Mouse (Mus musculus) cerebellum, adult 11-12 months (tissue): Measurements from ENCODE around the gene Auts2.

Source experiments
- DNase-seq: peaks from one replicate; pipeline ENCODE4 v3.0.0; 2022

The Auts2 gene

DNA sequence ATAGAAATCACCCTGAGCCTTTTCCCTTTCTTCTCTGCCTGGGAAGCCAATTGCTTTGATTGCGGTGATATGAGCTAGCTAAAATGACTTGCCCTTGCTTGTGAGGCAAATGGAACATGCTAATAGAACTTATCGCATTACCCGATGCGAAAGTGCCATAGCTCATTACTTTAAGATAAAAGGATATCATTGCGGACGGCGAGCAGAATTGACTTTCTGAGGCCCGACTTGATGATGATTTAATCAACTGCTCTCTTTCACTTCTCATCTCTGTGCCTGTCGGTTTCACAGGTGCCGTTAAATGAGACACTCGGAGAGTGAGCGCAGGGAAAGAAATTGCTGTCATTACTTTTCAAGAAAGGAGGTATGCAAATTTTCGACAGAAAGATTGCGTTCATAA, 762.1 kb downstream of the Auts2 start:
- DNase-seq = no peak

DNA sequence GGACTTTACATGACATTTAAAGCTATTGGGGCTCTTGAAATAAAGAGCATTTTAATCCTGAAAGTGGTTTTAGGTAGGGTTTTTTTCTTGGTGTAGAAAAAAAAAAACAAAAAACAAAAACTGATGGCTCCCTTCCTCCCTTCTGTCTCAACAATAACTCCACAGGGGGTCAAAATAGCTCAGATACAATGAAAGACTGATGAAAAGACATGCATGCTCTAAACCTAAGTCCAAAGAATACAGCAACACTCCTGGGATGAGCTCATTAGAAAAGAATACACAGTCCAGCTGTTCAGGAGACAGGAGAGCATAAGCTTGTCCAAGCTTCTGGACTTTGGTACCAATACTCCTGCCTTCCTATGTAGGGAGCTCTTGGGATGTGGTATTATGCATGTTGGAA, 764.0 kb downstream of the Auts2 start:
- DNase-seq = no peak

GRCm38 (mm10) chr5:131775672-131776071, 767.5 kb downstream of the Auts2 start:
- no peak for DNase-seq

GRCm38 (mm10) chr5:131775222-131775621, 767.9 kb downstream of the Auts2 start:
- DNase-seq = peak; percentile 96

- no peak for DNase-seq
Measured at GRCm38 (mm10) chr5:131774792-131775191, 768.4 kb downstream of the Auts2 start.

DNA sequence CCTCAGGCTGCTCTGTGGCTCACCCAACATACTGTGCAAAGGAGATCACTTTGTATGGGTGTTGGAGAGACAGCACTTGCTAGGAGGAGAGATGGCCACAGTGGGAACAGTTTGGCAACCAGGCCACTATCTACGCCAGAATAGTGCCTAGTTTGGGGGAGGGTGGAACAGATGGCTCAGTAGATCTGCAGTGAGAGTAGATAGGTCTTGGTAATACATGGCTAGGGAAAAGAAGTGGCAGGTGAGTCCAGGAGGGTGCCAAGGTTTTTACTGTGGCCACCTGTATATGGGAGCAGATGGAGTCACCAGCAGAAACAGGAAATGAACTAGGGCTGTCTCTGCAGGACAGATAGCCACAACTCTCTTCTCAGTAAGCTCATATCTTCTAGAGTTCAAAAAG, 770.5 kb downstream of the Auts2 start:
- peak; percentile 95 for DNase-seq

DNA sequence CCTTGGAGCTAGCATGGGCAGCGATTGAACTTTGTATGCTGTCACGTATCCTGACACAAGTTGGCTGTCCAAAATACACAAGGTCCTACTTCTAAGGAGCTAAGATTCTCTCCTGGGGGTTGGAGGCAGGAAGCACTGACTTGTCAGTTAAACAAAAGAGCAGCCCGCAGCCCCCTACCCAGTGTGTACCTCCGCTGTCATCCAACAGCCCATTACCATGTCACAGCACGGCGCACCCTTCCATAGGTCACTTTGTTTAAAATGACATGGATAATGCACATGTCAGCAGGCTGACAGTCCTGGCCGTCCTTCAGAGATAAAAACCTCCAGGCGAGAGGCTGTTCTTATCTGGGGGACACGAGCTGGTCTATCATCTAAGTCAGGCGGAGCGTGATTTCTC, 773.9 kb downstream of the Auts2 start:
- no peak for DNase-seq

GRCm38 (mm10) chr5:131767699-131768264, 775.4 kb downstream of the Auts2 start:
- DNase-seq = no peak

DNA sequence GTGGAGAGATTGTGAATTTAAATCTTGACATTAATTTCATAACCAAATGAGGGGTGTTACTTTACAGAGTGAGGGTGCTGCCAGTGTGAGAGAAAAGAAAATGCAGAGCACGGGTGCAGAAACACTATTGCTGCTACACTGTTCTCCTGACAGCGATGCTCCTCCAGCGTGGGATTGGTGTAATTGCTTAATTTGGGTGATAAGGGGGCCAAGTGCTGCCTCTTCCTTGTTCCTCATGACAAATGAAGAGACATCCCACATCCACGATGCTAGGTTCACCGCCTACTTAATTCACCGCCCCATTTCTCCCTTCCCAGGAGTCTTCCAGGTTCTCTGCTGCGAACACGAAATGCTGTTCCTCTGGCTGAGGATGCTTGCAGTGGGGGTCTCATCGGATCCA, 776.0 kb downstream of the Auts2 start:
- DNase-seq = no peak

GRCm38 (mm10) chr5:131759432-131759831, 783.7 kb downstream of the Auts2 start:
- DNase-seq = no peak

- DNase-seq = no peak
Measured at GRCm38 (mm10) chr5:131750330-131750729, 792.8 kb downstream of the Auts2 start.

DNA sequence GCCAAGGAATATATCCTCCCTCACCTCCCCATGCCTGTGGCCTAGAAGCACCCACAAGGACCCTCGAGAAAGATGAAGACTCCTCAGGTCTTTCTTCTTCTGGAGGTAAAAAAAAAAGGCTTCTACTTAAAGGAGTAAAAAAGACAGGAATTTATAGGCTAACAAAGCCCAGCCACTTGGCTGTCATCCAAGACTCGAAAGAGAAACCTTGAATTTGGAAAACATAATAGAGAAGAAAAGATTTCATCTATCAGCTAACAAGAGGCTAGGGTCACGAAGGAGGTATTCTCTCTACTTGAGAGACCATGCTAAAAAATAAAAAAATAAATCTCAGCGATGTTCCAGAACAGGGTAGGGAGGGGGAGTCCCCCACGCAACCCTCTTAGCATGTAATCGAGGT, 793.9 kb downstream of the Auts2 start:
- no peak for DNase-seq

DNA sequence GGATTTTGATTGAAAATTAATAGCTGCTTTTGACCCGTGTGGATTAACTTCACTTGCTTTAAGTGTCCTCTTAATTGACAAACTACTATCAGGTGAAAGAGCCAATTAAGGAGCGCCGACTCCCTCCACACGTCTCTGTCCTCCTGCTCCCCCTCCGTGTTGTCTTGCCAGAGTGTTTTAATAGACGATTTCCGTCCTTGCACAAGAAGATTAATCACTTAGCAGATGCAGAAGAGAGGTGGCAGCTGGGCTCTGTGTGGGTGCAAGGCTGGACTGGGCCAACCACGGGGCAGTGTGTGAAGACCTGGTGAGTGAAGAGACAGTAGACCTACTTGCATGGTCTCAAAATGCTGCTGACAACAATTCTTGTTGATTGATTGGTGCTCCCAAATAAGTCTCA, 800.1 kb downstream of the Auts2 start:
- DNase-seq = no peak

GRCm38 (mm10) chr5:131737476-131737875, 805.7 kb downstream of the Auts2 start:
- DNase-seq = no peak

DNA sequence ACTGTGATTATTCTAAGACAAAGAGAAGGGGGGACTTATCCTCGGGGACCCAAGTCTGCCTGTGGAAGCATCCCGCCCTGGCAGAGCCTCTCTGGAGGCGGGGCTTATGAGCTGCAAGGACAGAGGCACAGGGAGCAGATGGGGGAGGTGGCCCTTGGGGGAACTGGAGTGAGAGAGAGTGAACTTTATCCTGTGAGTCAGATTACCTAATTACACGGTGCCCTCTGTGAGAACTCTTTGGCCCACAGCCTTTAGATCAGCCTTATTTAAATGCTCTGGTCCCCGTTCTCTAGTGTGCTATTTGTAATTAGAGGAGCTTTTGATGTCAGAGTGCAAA, 809.9 kb downstream of the Auts2 start:
- no peak for DNase-seq

DNA sequence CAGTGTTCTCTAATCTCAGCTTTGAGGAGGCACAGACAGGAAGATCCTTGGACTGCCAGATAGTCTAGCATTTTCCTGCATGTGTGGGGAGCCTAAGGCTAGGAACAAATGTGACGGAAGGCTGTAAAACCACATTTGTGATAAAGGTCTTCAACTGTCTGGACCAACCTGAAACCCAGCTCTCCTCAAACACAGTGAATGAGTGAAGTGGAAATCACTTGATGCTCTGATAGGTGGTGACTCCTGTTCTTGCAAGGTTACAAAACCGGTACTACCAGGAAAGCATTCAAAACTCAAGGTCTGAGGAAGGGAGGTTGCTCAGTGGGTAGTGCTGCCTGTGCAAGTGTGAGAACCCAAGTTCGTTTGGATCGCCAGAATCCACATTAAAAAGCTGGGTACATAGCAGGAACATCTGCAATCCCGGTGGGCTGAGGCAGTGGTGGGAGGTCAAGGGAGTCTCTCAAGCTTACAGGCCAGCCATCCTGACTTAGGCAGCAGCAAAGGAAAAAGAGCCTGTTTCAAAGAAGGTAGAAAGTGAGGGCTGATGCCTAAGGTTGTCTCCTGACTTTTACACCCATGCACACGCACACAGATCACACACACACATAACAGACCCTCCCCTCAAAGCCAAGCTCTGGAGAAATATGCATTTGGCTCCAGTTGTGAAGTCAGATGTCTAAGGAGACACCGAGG, 810.4 kb downstream of the Auts2 start:
- DNase-seq = no peak

DNA sequence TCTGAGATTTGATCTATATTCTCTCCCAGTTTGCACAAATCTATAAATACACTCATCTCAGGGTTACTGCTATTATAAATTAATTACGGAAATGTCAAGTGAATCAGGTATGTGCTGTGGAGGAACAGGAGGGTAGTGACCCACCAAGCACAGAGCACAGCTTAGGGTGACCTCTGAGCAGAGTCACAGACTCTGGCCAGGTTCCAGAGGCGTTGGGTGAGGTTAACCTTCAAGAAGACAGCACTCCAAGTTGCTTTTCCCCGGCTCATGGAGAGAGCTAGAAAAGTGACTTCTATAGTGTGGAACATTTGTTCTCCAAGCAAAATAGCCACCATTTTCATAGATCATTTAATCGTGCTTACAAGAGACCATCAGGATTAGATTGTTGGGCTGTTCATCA, 813.7 kb downstream of the Auts2 start:
- no peak for DNase-seq

DNA sequence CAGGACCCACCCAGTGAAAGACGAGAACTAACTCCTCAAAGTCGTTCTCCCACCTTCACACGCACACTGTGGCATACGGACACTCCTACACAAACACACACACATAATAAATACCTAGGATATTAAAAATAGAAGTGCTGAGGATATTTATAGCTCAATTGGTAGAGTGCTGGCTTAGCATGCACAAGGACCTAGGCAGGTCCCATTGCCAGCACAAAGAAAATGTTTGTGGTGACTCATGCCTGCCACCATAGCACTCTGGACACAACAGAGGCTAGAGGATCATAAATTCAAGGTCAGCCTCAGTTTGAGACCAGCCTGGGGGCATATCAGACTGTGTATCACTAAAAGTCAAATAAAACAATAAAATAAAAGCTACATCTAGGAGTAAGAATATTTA, 815.2 kb downstream of the Auts2 start:
- no peak for DNase-seq

GRCm38 (mm10) chr5:131724508-131724907, 818.6 kb downstream of the Auts2 start:
- no peak for DNase-seq

DNA sequence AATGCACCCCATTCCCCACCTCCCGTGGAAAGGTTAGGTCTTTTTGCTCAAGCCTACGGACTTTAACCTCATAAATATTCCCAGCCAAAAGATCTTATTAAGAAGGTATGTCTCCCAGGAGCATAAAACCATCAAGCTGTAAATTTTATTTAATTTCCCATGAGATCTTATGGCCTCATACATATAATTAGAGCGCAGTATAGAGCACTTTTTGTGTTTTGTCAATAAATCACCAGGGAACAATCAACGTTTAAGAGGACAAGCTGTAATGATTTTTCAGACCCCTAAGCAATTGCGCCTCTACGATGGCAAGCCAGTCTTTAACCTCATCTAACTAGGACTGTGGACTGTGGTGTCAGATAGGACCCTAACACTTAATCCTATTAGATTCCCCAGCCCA, 820.4 kb downstream of the Auts2 start:
- DNase-seq = no peak

- no peak for DNase-seq
Measured at GRCm38 (mm10) chr5:131722361-131722760, 820.8 kb downstream of the Auts2 start.

GRCm38 (mm10) chr5:131718013-131718412, 825.1 kb downstream of the Auts2 start:
- peak; percentile 76 for DNase-seq

- DNase-seq = no peak
Measured at GRCm38 (mm10) chr5:131717359-131717965, 825.7 kb downstream of the Auts2 start.

- no peak for DNase-seq
Measured at GRCm38 (mm10) chr5:131714979-131715378, 828.2 kb downstream of the Auts2 start.

DNA sequence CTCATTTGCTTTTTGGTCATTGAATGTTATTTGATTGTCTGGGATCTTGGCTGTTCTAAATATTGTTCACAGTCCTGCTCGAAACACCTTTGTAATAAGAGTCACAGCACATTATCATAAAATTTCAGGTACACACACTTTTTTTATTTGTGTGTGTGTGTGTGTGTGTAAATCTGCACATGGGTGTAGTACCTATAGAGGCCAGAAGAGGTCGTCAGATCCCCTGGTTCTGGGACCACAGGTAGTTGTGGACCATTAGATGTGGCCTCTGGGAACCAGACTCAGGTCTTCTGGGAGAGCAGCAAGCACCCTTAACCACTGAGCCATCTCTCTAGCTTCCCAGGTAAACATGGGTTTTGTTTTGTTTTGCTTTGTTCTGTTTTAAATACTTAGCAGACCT, 830.7 kb downstream of the Auts2 start:
- no peak for DNase-seq
